Mouse (Mus musculus): ENCODE results near the gene Prl2b1. TPM values are rescaled to one million over a fixed set of nuclear protein-coding genes. Genes with fewer than 3 reads are reported as not detected.

The Prl2b1 gene
- polyA plus RNA-seq (2016; fragmentation: Nextera tagmentation; extraction: Ambion mirVana) = not detected in 2 replicates

GRCm38 (mm10) chr13:27390746-27391145 is at the start of gene Prl2b1:
Gene Prl2b1, minus strand, starts transcription at chr13:27390846.
- Histone ChIP-seq H3K4me1 (no peaks in the 10 kb centered on the region), H3K27ac (no peak within 1 kb of the TSS), H3K9ac (no peak within 1 kb of the TSS), H3K9me3 (no peaks in the 10 kb centered on the region), H3K27me3 (no peaks in the 10 kb centered on the region), H3K36me3 (no peaks in the 10 kb centered on the region), H3K4me3 (no peak within 1 kb of the TSS), H3K4me2 (replicated peaks) (no peak within 1 kb of the TSS)
- ATAC-seq (ENCODE audit: insufficient number of reproducible peaks, insufficient read depth, low FRiP score, low TSS enrichment) = no peak
- 62% methylated on average over 6 of the region's 6 CpGs for WGBS

DNA sequence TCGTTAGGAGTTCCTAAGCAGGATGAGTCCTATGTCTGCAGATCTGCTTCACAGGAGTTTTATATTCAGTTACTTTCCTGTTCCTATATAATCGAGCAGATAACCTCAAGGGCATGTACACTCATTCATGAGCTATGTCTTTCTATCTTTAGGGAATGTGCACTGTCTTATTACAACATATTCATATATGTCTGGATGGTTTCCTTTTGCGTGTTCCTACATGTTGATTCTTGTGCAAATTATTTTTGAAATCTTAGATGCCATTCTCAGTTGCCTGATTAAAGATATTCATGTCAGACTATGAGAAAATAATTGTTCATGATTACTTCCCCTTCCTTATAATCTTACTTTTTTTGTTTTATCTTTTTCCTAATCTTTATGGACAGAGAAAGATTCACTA is 47.9 kb upstream of the Prl2b1 start, which contains the start of gene Prl8a6:
Gene Prl8a6, minus strand, starts transcription at position 101 of the 400 bp plus-strand sequence.
- Histone ChIP-seq H3K27ac (no peak within 1 kb of the TSS), H3K27me3 (no peaks in the 10 kb centered on the region), H3K4me2 (replicated peaks) (no peak within 1 kb of the TSS), H3K4me1 (no peaks in the 10 kb centered on the region), H3K9ac (no peak within 1 kb of the TSS), H3K36me3 (no peaks in the 10 kb centered on the region), H3K4me3 (no peak within 1 kb of the TSS), H3K9me3 (no peaks in the 10 kb centered on the region)
- 88% methylated on average over 3 of the region's 3 CpGs for WGBS
- no peak for ATAC-seq (ENCODE audit: insufficient number of reproducible peaks, insufficient read depth, low FRiP score, low TSS enrichment)

DNA sequence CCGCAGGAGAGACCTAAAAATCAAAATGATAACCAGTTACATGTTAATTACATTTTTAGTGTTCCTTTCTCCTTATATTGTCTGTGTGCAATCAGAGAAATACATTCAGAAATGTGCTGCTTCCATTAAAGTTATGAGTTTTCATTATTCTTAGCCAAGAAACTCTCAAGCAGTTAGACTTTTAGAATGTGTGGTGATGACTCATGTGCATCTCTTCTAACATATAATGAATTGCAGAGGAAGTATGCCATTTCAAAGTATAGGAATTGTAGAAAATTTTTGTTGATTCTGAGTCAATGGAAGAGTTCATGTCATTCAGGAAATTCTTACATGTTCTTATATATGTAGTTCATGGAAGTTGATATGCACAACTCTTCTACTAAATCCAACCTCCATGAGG is 42.5 kb upstream of the Prl2b1 start:
- no peak overlapping the region for H3K9ac ChIP-seq
- H3K4me2 ChIP-seq (replicated peaks) = no peak overlapping the region
- no peaks in the 10 kb centered on the region for H3K36me3 ChIP-seq
- no peaks in the 10 kb centered on the region for H3K4me1 ChIP-seq
- no peak overlapping the region for H3K4me3 ChIP-seq
- H3K27ac ChIP-seq = no peak overlapping the region
- H3K9me3 ChIP-seq = no peaks in the 10 kb centered on the region
- 77% methylated on average over 1 of the region's 1 CpGs for WGBS
- no peak for ATAC-seq (ENCODE audit: insufficient number of reproducible peaks, insufficient read depth, low FRiP score, low TSS enrichment)
- no peaks in the 10 kb centered on the region for H3K27me3 ChIP-seq

DNA sequence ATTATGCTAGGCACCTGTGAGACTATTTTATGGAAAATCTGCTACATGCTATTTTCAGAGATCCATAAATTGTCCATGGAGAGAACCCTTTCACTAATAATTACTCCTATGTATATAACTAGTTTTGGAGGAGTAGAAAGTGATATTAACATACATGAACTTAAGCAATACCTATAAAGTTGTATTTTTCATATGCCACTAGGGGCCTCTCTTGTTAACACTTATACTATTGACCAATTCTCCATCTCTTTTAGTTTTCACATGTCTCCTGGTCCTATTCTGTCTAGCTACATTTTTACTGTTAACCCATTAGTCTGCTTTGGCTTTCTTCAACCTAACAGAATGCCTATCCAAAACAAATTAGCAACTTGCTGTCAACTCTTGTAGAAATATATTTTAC is 23.0 kb upstream of the Prl2b1 start:
- no peaks in the 10 kb centered on the region for H3K36me3 ChIP-seq
- no peaks in the 10 kb centered on the region for H3K9me3 ChIP-seq
- H3K9ac ChIP-seq = no peak overlapping the region
- ATAC-seq (ENCODE audit: insufficient number of reproducible peaks, insufficient read depth, low FRiP score, low TSS enrichment) = no peak
- no peaks in the 10 kb centered on the region for H3K4me1 ChIP-seq
- no peak overlapping the region for H3K27ac ChIP-seq
- H3K27me3 ChIP-seq = no peaks in the 10 kb centered on the region
- H3K4me3 ChIP-seq = no peak overlapping the region
- H3K4me2 ChIP-seq (replicated peaks) = no peak overlapping the region

DNA sequence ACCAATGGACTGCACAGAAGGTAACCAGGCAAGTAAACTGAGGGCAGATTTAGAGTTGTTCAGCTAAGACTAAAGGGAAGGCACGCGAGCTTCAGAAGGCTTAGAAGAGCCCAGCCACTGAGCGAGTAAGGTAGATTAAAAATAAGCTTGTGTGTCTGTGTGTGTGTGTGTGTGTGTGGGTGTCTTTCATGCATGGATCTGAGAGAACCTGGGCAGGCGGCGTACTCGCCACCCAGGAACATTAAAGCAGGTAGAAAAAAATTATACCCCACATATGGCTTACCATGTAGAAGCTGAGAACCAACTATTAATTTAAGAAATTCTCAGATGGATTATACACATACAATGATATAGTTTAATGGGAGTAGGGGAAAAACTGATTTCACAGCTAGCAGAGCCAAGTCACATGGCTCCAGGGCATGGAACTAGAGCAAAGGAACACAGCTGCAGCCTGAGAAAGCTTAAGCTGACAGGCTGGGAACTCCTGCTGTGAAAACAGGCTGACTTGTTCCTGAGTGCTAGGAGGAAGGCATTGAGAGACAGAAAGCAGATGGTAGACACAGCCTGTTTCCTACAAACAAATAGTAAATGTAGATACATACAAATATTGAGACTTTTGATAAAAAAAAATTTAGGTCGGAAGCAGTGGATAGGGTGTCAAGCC is 8.5 kb upstream of the Prl2b1 start:
- H3K4me3 ChIP-seq = no peak overlapping the region
- H3K4me1 ChIP-seq = no peaks in the 10 kb centered on the region
- no peaks in the 10 kb centered on the region for H3K27me3 ChIP-seq
- H3K27ac ChIP-seq = no peak overlapping the region
- WGBS = 81% methylated on average over 7 of the region's 7 CpGs
- no peaks in the 10 kb centered on the region for H3K9me3 ChIP-seq
- no peak overlapping the region for H3K4me2 ChIP-seq (replicated peaks)
- no peak for ATAC-seq (ENCODE audit: insufficient number of reproducible peaks, insufficient read depth, low FRiP score, low TSS enrichment)
- no peak overlapping the region for H3K9ac ChIP-seq
- no peaks in the 10 kb centered on the region for H3K36me3 ChIP-seq

- Histone ChIP-seq H3K4me2 (replicated peaks) (no peak within 1 kb of the TSS), H3K9ac (no peak within 1 kb of the TSS), H3K27ac (no peak within 1 kb of the TSS), H3K4me1 (no peaks in the 10 kb centered on the region), H3K4me3 (no peak within 1 kb of the TSS), H3K27me3 (no peaks in the 10 kb centered on the region), H3K9me3 (no peaks in the 10 kb centered on the region), H3K36me3 (no peaks in the 10 kb centered on the region)
- 60% methylated on average over 2 of the region's 2 CpGs for WGBS
- ATAC-seq (ENCODE audit: insufficient number of reproducible peaks, insufficient read depth, low FRiP score, low TSS enrichment) = no peak
Measured at GRCm38 (mm10) chr13:27345373-27345772, 45.3 kb downstream of the Prl2b1 start, which contains the start of gene Prl8a2. Gene Prl8a2, plus strand, starts transcription at chr13:27345673.

- 52% methylated on average over 3 of the region's 3 CpGs for WGBS
- no peaks in the 10 kb centered on the region for H3K36me3 ChIP-seq
- H3K4me3 ChIP-seq = no peak overlapping the region
- no peaks in the 10 kb centered on the region for H3K27me3 ChIP-seq
- no peak for ATAC-seq (ENCODE audit: insufficient number of reproducible peaks, insufficient read depth, low FRiP score, low TSS enrichment)
- H3K4me1 ChIP-seq = no peaks in the 10 kb centered on the region
- no peak overlapping the region for H3K4me2 ChIP-seq (replicated peaks)
- H3K9ac ChIP-seq = no peak overlapping the region
- no peak overlapping the region for H3K27ac ChIP-seq
- no peaks in the 10 kb centered on the region for H3K9me3 ChIP-seq
Measured at GRCm38 (mm10) chr13:27342733-27343275, 47.8 kb downstream of the Prl2b1 start.

GRCm38 (mm10) chr13:27334989-27335388 is 55.7 kb downstream of the Prl2b1 start:
- H3K4me3 ChIP-seq = no peak overlapping the region
- no peak overlapping the region for H3K4me2 ChIP-seq (replicated peaks)
- H3K27ac ChIP-seq = no peak overlapping the region
- H3K9me3 ChIP-seq = no peaks in the 10 kb centered on the region
- 85% methylated on average over 1 of the region's 1 CpGs for WGBS
- H3K27me3 ChIP-seq = no peaks in the 10 kb centered on the region
- ATAC-seq (ENCODE audit: insufficient number of reproducible peaks, insufficient read depth, low FRiP score, low TSS enrichment) = no peak
- H3K36me3 ChIP-seq = no peaks in the 10 kb centered on the region
- no peaks in the 10 kb centered on the region for H3K4me1 ChIP-seq
- no peak overlapping the region for H3K9ac ChIP-seq

Other genes starting within 250 kb of the Prl2b1 start
- not detected in 2 replicates for gene Prl3d3, start 234.1 kb downstream of the Prl2b1 start, polyA plus RNA-seq (2016; fragmentation: Nextera tagmentation; extraction: Ambion mirVana)
- not detected in 2 replicates for gene Prl3c1, start 194.2 kb downstream of the Prl2b1 start, polyA plus RNA-seq (2016; fragmentation: Nextera tagmentation; extraction: Ambion mirVana)
- 0.56 and 0.69 TPM in 2 replicates for gene Prl3b1, start 149.0 kb downstream of the Prl2b1 start, polyA plus RNA-seq (2016; fragmentation: Nextera tagmentation; extraction: Ambion mirVana)
- not detected in 2 replicates for gene Prl3a1, start 131.4 kb downstream of the Prl2b1 start, polyA plus RNA-seq (2016; fragmentation: Nextera tagmentation; extraction: Ambion mirVana)
- not detected in 2 replicates for gene Prl6a1, start 78.2 kb downstream of the Prl2b1 start, polyA plus RNA-seq (2016; fragmentation: Nextera tagmentation; extraction: Ambion mirVana)
- gene Prl8a2, start 45.2 kb downstream of the Prl2b1 start, polyA plus RNA-seq (2016; fragmentation: Nextera tagmentation; extraction: Ambion mirVana) = not detected in 2 replicates
- gene Prl8a6, start 47.8 kb upstream of the Prl2b1 start, polyA plus RNA-seq (2016; fragmentation: Nextera tagmentation; extraction: Ambion mirVana) = not detected in 2 replicates
- gene Prl8a8, start 122.4 kb upstream of the Prl2b1 start, polyA plus RNA-seq (2016; fragmentation: Nextera tagmentation; extraction: Ambion mirVana) = not detected in 2 replicates
- gene Prl8a9, start 173.8 kb upstream of the Prl2b1 start, polyA plus RNA-seq (2016; fragmentation: Nextera tagmentation; extraction: Ambion mirVana) = not detected in 2 replicates
- not detected in 2 replicates for gene Prl8a1, start 191.3 kb upstream of the Prl2b1 start, polyA plus RNA-seq (2016; fragmentation: Nextera tagmentation; extraction: Ambion mirVana)
- gene Prl7b1, start 219.7 kb upstream of the Prl2b1 start, polyA plus RNA-seq (2016; fragmentation: Nextera tagmentation; extraction: Ambion mirVana) = not detected in 2 replicates